Mouse (Mus musculus) spleen, embryonic (tissue): ENCODE results near the gene Tmem231.

Source experiments
- CTCF ChIA-PET: fragments of 350-600 bp; sonication (Branson Sonifier 250); formaldehyde crosslinking; loops from one replicate; lab custom pipeline; 2022; lab: Charles Lee

Tmem231 gene

DNA sequence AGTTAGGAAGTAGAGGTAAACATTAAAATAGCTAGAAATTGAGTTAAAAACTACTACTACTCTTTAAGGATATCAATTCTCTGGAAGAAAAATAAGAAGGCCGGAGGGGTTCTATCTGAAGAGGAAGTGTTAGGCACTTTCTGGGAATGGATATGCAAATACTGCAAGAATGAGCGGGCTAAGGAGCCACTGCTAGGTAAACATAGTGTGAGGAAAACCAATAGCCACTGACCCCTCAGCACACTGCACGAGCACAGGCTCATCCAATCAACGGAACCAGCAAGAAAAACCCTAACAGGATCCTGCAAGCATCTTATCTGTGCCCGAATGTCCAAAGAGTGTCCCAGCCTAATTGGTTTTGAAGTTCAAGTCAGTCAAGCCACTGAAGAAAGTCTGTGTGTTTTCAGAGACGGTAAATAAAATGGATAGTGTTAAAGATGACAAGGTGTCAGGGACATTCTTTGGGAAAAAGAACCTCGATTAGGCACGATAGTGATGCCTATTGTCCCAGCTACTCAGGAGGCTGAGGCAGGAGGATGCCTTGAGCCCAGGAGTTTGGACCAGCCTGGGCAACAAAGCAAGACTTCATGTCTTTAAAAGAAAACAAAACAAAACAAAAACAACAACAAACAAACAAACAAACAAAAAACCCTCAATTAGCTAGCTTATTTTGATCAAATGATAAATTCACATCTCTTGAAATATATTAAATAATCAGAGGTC, 68.4 kb downstream of the Tmem231 start:
- CTCF ChIA-PET = no interaction called here

GRCm38 (mm10) chr8:111864648-111865047, 69.0 kb downstream of the Tmem231 start:
- CTCF ChIA-PET = no interaction called here

DNA sequence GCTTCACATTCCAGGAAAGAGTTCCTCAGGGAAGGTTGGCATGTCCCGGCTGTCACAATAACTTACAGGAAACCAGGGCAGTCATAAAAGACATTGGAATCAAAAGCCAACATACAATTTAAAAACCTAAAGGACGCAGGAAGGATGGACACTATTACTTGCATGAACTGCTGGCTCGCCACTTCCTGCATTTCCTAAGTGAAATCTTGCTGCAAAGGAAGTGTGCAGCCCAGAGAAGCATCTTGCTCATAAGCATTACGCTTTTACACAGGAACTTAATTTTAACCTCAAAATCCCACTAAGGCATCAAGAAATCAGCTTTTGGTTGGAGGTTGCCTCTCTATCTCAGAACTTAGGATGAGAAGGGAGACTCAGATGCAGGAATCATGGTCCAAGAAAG, 70.4 kb downstream of the Tmem231 start:
- CTCF ChIA-PET = no interaction called here
